Mouse (Mus musculus): ENCODE measurements at regions not wholly inside any gene's neighbourhood (a gene's known extent, or its start where the extent isn't known, plus 50 kb on each side); places are given as distances from the start of the nearest gene placed in this dataset.

- H3K9ac ChIP-seq (ENCODE audit: low read depth, low read length), result no peak overlapping the region
- 27% methylated on average over 20 of the region's 20 CpGs for WGBS
- H3K4me3 ChIP-seq (ENCODE audit: low read length), result peak overlapping the region; percentile 8; the same call in 1 of the 2 replicates
Observed at GRCm38 (mm10) chr3:121104571-121105407, 66.7 kb downstream of the Rwdd3 start.

GRCm38 (mm10) chr3:121102871-121103270, 68.6 kb downstream of the Rwdd3 start:
- 80% methylated on average over 11 of the region's 11 CpGs for WGBS
- no peak overlapping the region for H3K4me3 ChIP-seq (ENCODE audit: low read length)
- no peak for ATAC-seq (ENCODE audit: low FRiP score, low TSS enrichment)

More at GRCm38 (mm10) chr3:121104571-121105407, 66.7 kb downstream of the Rwdd3 start:
- ATAC-seq (ENCODE audit: low FRiP score, low TSS enrichment), result peak; percentile 94
- Histone ChIP-seq H3K27me3 (ENCODE audit: control insufficient read depth, insufficient read depth, low read length) (no peaks in the 10 kb centered on the region), H3K4me1 (ENCODE audit: control insufficient read depth, insufficient read depth, low read length) (no peaks in the 10 kb centered on the region), H3K9me3 (ENCODE audit: control insufficient read depth, low read length) (no peaks in the 10 kb centered on the region), H3K36me3 (ENCODE audit: control insufficient read depth, insufficient read depth, low read length) (no peaks in the 10 kb centered on the region), H3K27ac (ENCODE audit: low read depth, low read length) (no peak overlapping the region), H3K4me2 (replicated peaks; ENCODE audit: low read depth, low read length) (peak overlapping the region; percentile 27)

GRCm38 (mm10) chr3:121102120-121102519, 69.4 kb downstream of the Rwdd3 start:
- WGBS, result 95% methylated on average over 1 of the region's 1 CpGs
- Histone ChIP-seq H3K36me3 (ENCODE audit: control insufficient read depth, insufficient read depth, low read length) (no peaks in the 10 kb centered on the region), H3K4me2 (replicated peaks; ENCODE audit: low read depth, low read length) (no peak overlapping the region), H3K27ac (ENCODE audit: low read depth, low read length) (no peak overlapping the region), H3K27me3 (ENCODE audit: control insufficient read depth, insufficient read depth, low read length) (no peaks in the 10 kb centered on the region), H3K9me3 (ENCODE audit: control insufficient read depth, low read length) (no peaks in the 10 kb centered on the region), H3K4me3 (ENCODE audit: low read length) (no peak overlapping the region), H3K4me1 (ENCODE audit: control insufficient read depth, insufficient read depth, low read length) (no peaks in the 10 kb centered on the region), H3K9ac (ENCODE audit: low read depth, low read length) (no peak overlapping the region)
- ATAC-seq (ENCODE audit: low FRiP score, low TSS enrichment), result no peak

More at GRCm38 (mm10) chr3:121102871-121103270, 68.6 kb downstream of the Rwdd3 start:
- no peaks in the 10 kb centered on the region for H3K27me3 ChIP-seq (ENCODE audit: control insufficient read depth, insufficient read depth, low read length)
- H3K9ac ChIP-seq (ENCODE audit: low read depth, low read length), result no peak overlapping the region
- no peak overlapping the region for H3K4me2 ChIP-seq (replicated peaks; ENCODE audit: low read depth, low read length)
- H3K4me1 ChIP-seq (ENCODE audit: control insufficient read depth, insufficient read depth, low read length), result no peaks in the 10 kb centered on the region
- H3K27ac ChIP-seq (ENCODE audit: low read depth, low read length), result no peak overlapping the region
- H3K9me3 ChIP-seq (ENCODE audit: control insufficient read depth, low read length), result no peaks in the 10 kb centered on the region
- H3K36me3 ChIP-seq (ENCODE audit: control insufficient read depth, insufficient read depth, low read length), result no peaks in the 10 kb centered on the region

- no peak overlapping the region for H3K4me3 ChIP-seq (ENCODE audit: low read length)
- H3K4me2 ChIP-seq (replicated peaks; ENCODE audit: low read depth, low read length), result no peak overlapping the region
- H3K27me3 ChIP-seq (ENCODE audit: control insufficient read depth, insufficient read depth, low read length), result no peaks in the 10 kb centered on the region
- no peaks in the 10 kb centered on the region for H3K4me1 ChIP-seq (ENCODE audit: control insufficient read depth, insufficient read depth, low read length)
- no peak overlapping the region for H3K27ac ChIP-seq (ENCODE audit: low read depth, low read length)
- whole genome bisulfite sequencing, result 85% methylated on average over 8 of the region's 8 CpGs
- H3K9ac ChIP-seq (ENCODE audit: low read depth, low read length), result no peak overlapping the region
- no peak for ATAC-seq (ENCODE audit: low FRiP score, low TSS enrichment)
- no peaks in the 10 kb centered on the region for H3K9me3 ChIP-seq (ENCODE audit: control insufficient read depth, low read length)
- H3K36me3 ChIP-seq (ENCODE audit: control insufficient read depth, insufficient read depth, low read length), result no peaks in the 10 kb centered on the region
Observed at GRCm38 (mm10) chr3:121100211-121100860, 71.2 kb downstream of the Rwdd3 start.

- H3K9me3 ChIP-seq (ENCODE audit: control insufficient read depth, low read length), result no peaks in the 10 kb centered on the region
- H3K4me2 ChIP-seq (replicated peaks; ENCODE audit: low read depth, low read length), result no peak overlapping the region
- H3K4me3 ChIP-seq (ENCODE audit: low read length), result no peak overlapping the region
- no peaks in the 10 kb centered on the region for H3K27me3 ChIP-seq (ENCODE audit: control insufficient read depth, insufficient read depth, low read length)
- H3K4me1 ChIP-seq (ENCODE audit: control insufficient read depth, insufficient read depth, low read length), result no peaks in the 10 kb centered on the region
- no peak for ATAC-seq (ENCODE audit: low FRiP score, low TSS enrichment)
- WGBS, result 44% methylated on average over 6 of the region's 6 CpGs
- H3K9ac ChIP-seq (ENCODE audit: low read depth, low read length), result no peak overlapping the region
- no peaks in the 10 kb centered on the region for H3K36me3 ChIP-seq (ENCODE audit: control insufficient read depth, insufficient read depth, low read length)
- H3K27ac ChIP-seq (ENCODE audit: low read depth, low read length), result no peak overlapping the region
Observed at GRCm38 (mm10) chr3:121093509-121093908, 78.0 kb downstream of the Rwdd3 start.

GRCm38 (mm10) chr3:121088724-121089123, 82.8 kb downstream of the Rwdd3 start:
- H3K27me3 ChIP-seq (ENCODE audit: control insufficient read depth, insufficient read depth, low read length), result no peaks in the 10 kb centered on the region
- H3K4me3 ChIP-seq (ENCODE audit: low read length), result no peak overlapping the region
- no peaks in the 10 kb centered on the region for H3K4me1 ChIP-seq (ENCODE audit: control insufficient read depth, insufficient read depth, low read length)
- no peaks in the 10 kb centered on the region for H3K9me3 ChIP-seq (ENCODE audit: control insufficient read depth, low read length)
- H3K9ac ChIP-seq (ENCODE audit: low read depth, low read length), result no peak overlapping the region
- no peaks in the 10 kb centered on the region for H3K36me3 ChIP-seq (ENCODE audit: control insufficient read depth, insufficient read depth, low read length)
- no peak overlapping the region for H3K4me2 ChIP-seq (replicated peaks; ENCODE audit: low read depth, low read length)
- no peak overlapping the region for H3K27ac ChIP-seq (ENCODE audit: low read depth, low read length)
- 79% methylated on average over 5 of the region's 5 CpGs for WGBS
- no peak for ATAC-seq (ENCODE audit: low FRiP score, low TSS enrichment)

GRCm38 (mm10) chr3:121068676-121069075, 102.8 kb downstream of the Rwdd3 start:
- Histone ChIP-seq H3K27me3 (ENCODE audit: control insufficient read depth, insufficient read depth, low read length) (no peaks in the 10 kb centered on the region), H3K4me1 (ENCODE audit: control insufficient read depth, insufficient read depth, low read length) (no peaks in the 10 kb centered on the region), H3K9me3 (ENCODE audit: control insufficient read depth, low read length) (no peaks in the 10 kb centered on the region), H3K36me3 (ENCODE audit: control insufficient read depth, insufficient read depth, low read length) (no peaks in the 10 kb centered on the region), H3K27ac (ENCODE audit: low read depth, low read length) (no peak overlapping the region), H3K4me3 (ENCODE audit: low read length) (no peak overlapping the region), H3K4me2 (replicated peaks; ENCODE audit: low read depth, low read length) (no peak overlapping the region), H3K9ac (ENCODE audit: low read depth, low read length) (no peak overlapping the region)
- no peak for ATAC-seq (ENCODE audit: low FRiP score, low TSS enrichment)
- 88% methylated on average over 5 of the region's 5 CpGs for WGBS

- Histone ChIP-seq H3K36me3 (ENCODE audit: control insufficient read depth, insufficient read depth, low read length) (no peaks in the 10 kb centered on the region), H3K9ac (ENCODE audit: low read depth, low read length) (no peak overlapping the region), H3K9me3 (ENCODE audit: control insufficient read depth, low read length) (no peaks in the 10 kb centered on the region), H3K27me3 (ENCODE audit: control insufficient read depth, insufficient read depth, low read length) (no peaks in the 10 kb centered on the region), H3K4me3 (ENCODE audit: low read length) (no peak overlapping the region), H3K4me1 (ENCODE audit: control insufficient read depth, insufficient read depth, low read length) (no peaks in the 10 kb centered on the region), H3K27ac (ENCODE audit: low read depth, low read length) (no peak overlapping the region), H3K4me2 (replicated peaks; ENCODE audit: low read depth, low read length) (no peak overlapping the region)
- 76% methylated on average over 9 of the region's 9 CpGs for WGBS
- ATAC-seq (ENCODE audit: low FRiP score, low TSS enrichment), result no peak
Observed at GRCm38 (mm10) chr3:121035904-121036549, 135.5 kb downstream of the Rwdd3 start.

Data from kidney, embryonic 14.5 days (tissue).